8 mouse cellular contexts compared by ENCODE assay signal in genomic region chr3:122244759-122245158, GRCm38 (mm10). TPM values are rescaled to one million over a fixed set of nuclear protein-coding genes. Genes with fewer than 3 reads are reported as not detected.
DNase-seq lines count a peak whose midpoint lies in the region; ATAC-seq and TF ChIP-seq lines count a peak whose summit lies in the region.

No protein-coding gene starts in this region.

- TF ChIP-seq EP300 in lung, postnatal 0 days (IDR thresholded peaks at IDR 0.05): no peak

- ATAC-seq in lung, postnatal 0 days: no peak
- ATAC-seq in limb, embryonic 14.5 days (ENCODE audit: low FRiP score, low read depth): no peak
- ATAC-seq in stomach, embryonic 15.5 days (ENCODE audit: insufficient read depth, low FRiP score, low read depth): no peak

- TF ChIP-seq CTCF in cerebellum, adult 2 months (IDR thresholded peaks at IDR 0.05; ENCODE audit: borderline replicate concordance, insufficient read depth, low read depth, low read length): no peak
- TF ChIP-seq CTCF in lung, postnatal 0 days (IDR thresholded peaks at IDR 0.05): no peak
- no peak for TF ChIP-seq CTCF in lung, adult 2 months (IDR thresholded peaks at IDR 0.05; ENCODE audit: insufficient read depth, low read length)

- no peak for DNase-seq in cerebellum, adult 2 months
- DNase-seq in cerebellum, postnatal 4 days (ENCODE audit: low spot score in 2 of 2): no peak
- no peak for DNase-seq in lung, postnatal 0 days (ENCODE audit: low spot score)
- no peak for DNase-seq in lung, adult 2 months
- DNase-seq in limb, embryonic 14.5 days (ENCODE audit: low spot score): no peak
- DNase-seq in layer of hippocampus, adult 18-20 months (ENCODE audit: low spot score in 2 of 2): no peak
- no peak for DNase-seq in urinary bladder, postnatal 4 days (ENCODE audit: low spot score in 2 of 2)

- peaks cover 3% of the 10 kb centered on the region for H3K4me1 ChIP-seq in cerebellum, adult 2 months (ENCODE audit: control insufficient read depth, insufficient read depth, low read length)
- H3K4me1 ChIP-seq in lung, postnatal 0 days (ENCODE audit: insufficient read depth, low read depth, low read length): peaks cover 14% of the 10 kb centered on the region; the same call in 1 of the 2 replicates
- peaks cover 3% of the 10 kb centered on the region; the same call in 1 of the 2 replicates for H3K4me1 ChIP-seq in lung, adult 2 months (ENCODE audit: control insufficient read depth, insufficient read depth, low read length)
- H3K4me1 ChIP-seq in limb, embryonic 14.5 days (ENCODE audit: control insufficient read depth, insufficient read depth, low read length): peaks cover 12% of the 10 kb centered on the region
- H3K4me1 ChIP-seq in stomach, embryonic 15.5 days: peaks cover 17% of the 10 kb centered on the region; the same call in 1 of the 2 replicates

- no peak overlapping the region for H3K27ac ChIP-seq in cerebellum, adult 2 months (ENCODE audit: insufficient read depth, low read length)
- H3K27ac ChIP-seq in lung, postnatal 0 days (ENCODE audit: low read length): no peak overlapping the region
- H3K27ac ChIP-seq in limb, embryonic 14.5 days (replicated peaks; ENCODE audit: low read depth, low read length): 0 out of 2 replicates have a peak overlapping the region, but pooled peaks have one; percentile 3
- peak overlapping the region; percentile 18; the same call in 1 of the 2 replicates for H3K27ac ChIP-seq in stomach, embryonic 15.5 days

- no peaks in the 10 kb centered on the region for H3K9me3 ChIP-seq in lung, postnatal 0 days (ENCODE audit: low read length)
- no peaks in the 10 kb centered on the region for H3K9me3 ChIP-seq in limb, embryonic 14.5 days (ENCODE audit: control insufficient read depth, low read length)
- H3K9me3 ChIP-seq in stomach, embryonic 15.5 days: no peaks in the 10 kb centered on the region

- H3K9ac ChIP-seq in lung, postnatal 0 days (replicated peaks; ENCODE audit: low read depth): no peak overlapping the region
- H3K9ac ChIP-seq in limb, embryonic 14.5 days (ENCODE audit: low read depth, low read length, severe bottlenecking): peak overlapping the region; percentile 32; the same call in 1 of the 2 replicates
- H3K9ac ChIP-seq in stomach, embryonic 15.5 days: no peak overlapping the region

- 28% methylated on average over 6 of the region's 6 CpGs for WGBS in cerebellum, adult 2 months
- WGBS in lung, postnatal 0 days: 49% methylated on average over 6 of the region's 6 CpGs
- WGBS in lung, adult 2 months: 49% methylated on average over 6 of the region's 6 CpGs
- WGBS in limb, embryonic 14.5 days: 39% methylated on average over 6 of the region's 6 CpGs
- 48% methylated on average over 6 of the region's 6 CpGs for WGBS in stomach, embryonic 15.5 days

- peak overlapping the region; percentile 1 for H3K4me3 ChIP-seq in cerebellum, adult 2 months (replicated peaks; ENCODE audit: insufficient read depth, low read depth, low read length)
- H3K4me3 ChIP-seq in lung, postnatal 0 days (ENCODE audit: low read depth, low read length): no peak overlapping the region
- H3K4me3 ChIP-seq in lung, adult 2 months (replicated peaks; ENCODE audit: extremely low read depth, low read depth, low read length): no peak overlapping the region
- H3K4me3 ChIP-seq in limb, embryonic 14.5 days (replicated peaks; ENCODE audit: low read length): peak overlapping the region; percentile 22
- H3K4me3 ChIP-seq in stomach, embryonic 15.5 days (replicated peaks): peak overlapping the region; percentile 93

- H3K4me2 ChIP-seq in lung, postnatal 0 days (replicated peaks; ENCODE audit: low read depth, low read length): peak overlapping the region; percentile 23; the same call in 1 of the 2 replicates
- peak overlapping the region; percentile 45 for H3K4me2 ChIP-seq in limb, embryonic 14.5 days (replicated peaks; ENCODE audit: low read depth, low read length, severe bottlenecking)
- H3K4me2 ChIP-seq in stomach, embryonic 15.5 days: peak overlapping the region; percentile 82

- TF ChIP-seq POLR2A in cerebellum, adult 2 months (IDR thresholded peaks at IDR 0.05; ENCODE audit: borderline replicate concordance, insufficient read depth, low read length): no peak
- TF ChIP-seq POLR2A in lung, adult 2 months (IDR thresholded peaks at IDR 0.05; ENCODE audit: borderline replicate concordance, extremely low read depth, low read depth, low read length): no peak
- no peak for TF ChIP-seq POLR2A in limb, embryonic 14.5 days (IDR thresholded peaks at IDR 0.05; ENCODE audit: borderline replicate concordance, extremely low read depth, insufficient read depth, insufficient read length)

- no peaks in the 10 kb centered on the region for H3K36me3 ChIP-seq in lung, postnatal 0 days (ENCODE audit: insufficient read depth, low read length)
- no peaks in the 10 kb centered on the region for H3K36me3 ChIP-seq in limb, embryonic 14.5 days (ENCODE audit: control insufficient read depth, insufficient read depth, low read length)
- H3K36me3 ChIP-seq in stomach, embryonic 15.5 days: no peaks in the 10 kb centered on the region

- no peaks in the 10 kb centered on the region for H3K27me3 ChIP-seq in cerebellum, adult 2 months (ENCODE audit: control insufficient read depth, insufficient read depth, low read length)
- no peaks in the 10 kb centered on the region for H3K27me3 ChIP-seq in lung, postnatal 0 days (replicated peaks; ENCODE audit: insufficient read depth, low read length)
- no peaks in the 10 kb centered on the region for H3K27me3 ChIP-seq in limb, embryonic 14.5 days (ENCODE audit: control insufficient read depth, insufficient read depth, low read length)
- H3K27me3 ChIP-seq in stomach, embryonic 15.5 days (replicated peaks): no peaks in the 10 kb centered on the region

RNA-seq across cellular contexts. Expression of gene Gclm, which starts 0.6 kb away (rescaled TPM):
- polyA plus RNA-seq in cerebellum, adult 2 months (2012; rRNA removed): 75.4 and 78.6 TPM in 2 replicates
- polyA plus RNA-seq in lung, postnatal 0 days (2015; fragmentation: Nextera tagmentation; extraction: Ambion mirVana): 102 and 112 TPM in 2 replicates
- 43.6 and 63.2 TPM in 2 replicates for polyA plus RNA-seq in lung, adult 2 months (2012; rRNA removed)
- polyA plus RNA-seq in limb, embryonic 14.5 days (2012; rRNA removed): 26.6 and 30.4 TPM in 2 replicates
- polyA plus RNA-seq in limb, embryonic 14.5 days (2014; fragmentation: Nextera tagmentation; extraction: Ambion mirVana): 58.4 TPM in 2 replicates
- polyA plus RNA-seq in stomach, embryonic 15.5 days (2015; fragmentation: Nextera tagmentation; extraction: Ambion mirVana): 82.8 and 119 TPM in 2 replicates
- total RNA-seq in layer of hippocampus, adult 18-20 months (2021): 10 to 100 TPM; 66.9 to 80.3 TPM

RNA-seq across cellular contexts. Expression of gene Dnttip2, which starts 29.4 kb away (rescaled TPM):
- polyA plus RNA-seq in cerebellum, adult 2 months (2012; rRNA removed): 24.2 and 24.3 TPM in 2 replicates
- polyA plus RNA-seq in lung, postnatal 0 days (2015; fragmentation: Nextera tagmentation; extraction: Ambion mirVana): 38.3 and 43.9 TPM in 2 replicates
- 5.6 and 8.1 TPM in 2 replicates for polyA plus RNA-seq in lung, adult 2 months (2012; rRNA removed)
- polyA plus RNA-seq in limb, embryonic 14.5 days (2012; rRNA removed): 22.8 and 41.7 TPM in 2 replicates
- 62.4 and 66.3 TPM in 2 replicates for polyA plus RNA-seq in limb, embryonic 14.5 days (2014; fragmentation: Nextera tagmentation; extraction: Ambion mirVana)
- 63.5 and 72.7 TPM in 2 replicates for polyA plus RNA-seq in stomach, embryonic 15.5 days (2015; fragmentation: Nextera tagmentation; extraction: Ambion mirVana)
- 10 to 100 TPM; 28.1 to 30.0 TPM for total RNA-seq in layer of hippocampus, adult 18-20 months (2021)

RNA-seq across cellular contexts. Expression of gene Bcar3, which starts 49.2 kb away (rescaled TPM):
- 17.2 and 19.5 TPM in 2 replicates for polyA plus RNA-seq in cerebellum, adult 2 months (2012; rRNA removed)
- polyA plus RNA-seq in lung, postnatal 0 days (2015; fragmentation: Nextera tagmentation; extraction: Ambion mirVana): 27.6 and 38.3 TPM in 2 replicates
- polyA plus RNA-seq in lung, adult 2 months (2012; rRNA removed): 47.6 and 54.4 TPM in 2 replicates
- polyA plus RNA-seq in limb, embryonic 14.5 days (2012; rRNA removed): 7.8 and 13.2 TPM in 2 replicates
- polyA plus RNA-seq in limb, embryonic 14.5 days (2014; fragmentation: Nextera tagmentation; extraction: Ambion mirVana): 7.9 TPM in 2 replicates
- 14.1 and 15.8 TPM in 2 replicates for polyA plus RNA-seq in stomach, embryonic 15.5 days (2015; fragmentation: Nextera tagmentation; extraction: Ambion mirVana)
- total RNA-seq in layer of hippocampus, adult 18-20 months (2021): 1 to 10 TPM; 8.8 to 9.8 TPM

Comparison
In these comparisons a context has a peak if more than half of its experiments do, and no peak if none do; other contexts are left out.
1. H3K27ac ChIP-seq: peak in limb, embryonic 14.5 days (single experiment) and stomach, embryonic 15.5 days (single experiment); none in cerebellum, adult 2 months (single experiment) and lung, postnatal 0 days (single experiment).
2. H3K4me3 ChIP-seq: peak in cerebellum, adult 2 months (single experiment), limb, embryonic 14.5 days (single experiment) and stomach, embryonic 15.5 days (single experiment); none in lung, postnatal 0 days (single experiment) and lung, adult 2 months (single experiment).
3. H3K4me2 ChIP-seq: peak in every context shown above with its lines; median percentile 82 in stomach, embryonic 15.5 days; 45 in limb, embryonic 14.5 days; 23 in lung, postnatal 0 days.